Mouse (Mus musculus) T-cell, adult 2 months (primary cell): ENCODE measurements around the gene Lime1.

Source experiments
- DNase-seq: peaks from one replicate; pipeline ENCODE4 v3.0.0; 2022; ENCODE audit warnings: low spot score

Gene Lime1

GRCm38 (mm10) chr2:181391022-181391421 lies 11.1 kb downstream of the Lime1 start:
- no peak for DNase-seq

DNA sequence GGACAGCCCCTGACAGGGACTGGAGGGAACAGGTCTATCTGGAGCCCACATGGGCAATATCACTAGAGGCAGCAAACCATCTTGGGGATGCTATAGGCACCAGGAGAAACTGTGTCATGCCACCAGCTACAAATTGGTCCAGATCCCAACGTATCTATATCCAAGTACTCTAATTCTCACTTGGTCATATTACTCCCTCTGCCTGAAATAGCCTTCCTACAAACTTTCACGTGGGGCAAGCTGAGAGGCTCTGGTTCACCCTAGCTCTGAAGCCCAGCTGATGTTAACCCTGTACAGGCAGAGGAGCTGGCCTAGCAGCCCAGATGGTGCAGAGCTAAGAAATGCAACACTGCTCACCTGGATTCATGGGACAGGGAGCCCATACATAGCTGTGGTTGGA lies 11.7 kb downstream of the Lime1 start:
- DNase-seq, result no peak

DNA sequence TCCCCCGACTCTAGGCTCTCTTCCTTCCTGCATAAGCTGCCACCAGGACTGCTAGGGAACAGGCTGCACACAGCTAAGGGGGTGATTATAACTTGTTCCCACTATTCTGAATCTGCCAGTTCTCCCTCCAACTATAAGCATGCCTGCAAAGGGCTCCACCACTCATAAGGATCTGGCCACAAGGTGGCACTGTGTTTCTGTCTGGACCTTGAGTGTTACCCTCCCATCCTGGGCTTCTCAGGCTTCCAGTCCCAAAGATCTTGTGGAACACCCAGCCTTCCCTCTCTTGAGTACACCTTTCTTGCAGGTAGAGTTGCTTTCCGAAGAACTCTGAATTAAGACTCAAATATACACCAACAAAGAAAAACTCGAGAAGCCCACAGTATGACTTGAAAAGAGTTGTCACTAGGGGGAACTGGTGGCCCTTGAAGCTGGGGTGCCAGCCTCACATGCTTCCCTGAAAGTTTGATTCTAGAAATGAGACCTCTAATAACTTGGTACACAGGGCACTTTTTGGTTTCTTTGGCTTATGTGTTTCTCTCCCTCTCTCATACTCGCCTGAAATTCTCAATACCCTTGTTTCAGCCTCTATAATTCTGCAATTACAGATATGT lies 12.8 kb downstream of the Lime1 start:
- peak; percentile 68 for DNase-seq

GRCm38 (mm10) chr2:181394086-181394485 lies 14.2 kb downstream of the Lime1 start:
- DNase-seq, result no peak

- DNase-seq, result no peak
These were observed 17.4 kb downstream of the Lime1 start for GRCm38 (mm10) chr2:181397207-181397761.

DNA sequence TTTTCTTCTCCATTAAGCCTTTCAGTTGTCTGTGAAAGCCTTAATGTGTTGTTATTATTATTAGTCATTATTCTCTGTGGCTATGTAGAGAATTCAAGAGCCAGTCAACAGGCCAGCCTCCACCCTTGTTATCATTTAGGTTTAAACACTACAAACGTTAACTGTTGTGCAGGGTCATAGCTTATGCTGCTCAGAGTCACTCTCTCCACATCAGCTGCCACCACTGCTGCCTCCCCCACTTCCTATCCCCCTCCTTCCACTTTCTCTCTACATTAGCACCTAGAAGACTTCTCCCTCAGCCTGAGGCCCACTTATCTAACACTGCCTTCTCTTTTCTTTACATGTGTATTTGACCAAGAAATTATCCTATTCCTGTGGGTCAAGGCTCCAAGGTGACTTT lies 21.6 kb downstream of the Lime1 start:
- DNase-seq, result no peak

- no peak for DNase-seq
These were observed 23.8 kb downstream of the Lime1 start for GRCm38 (mm10) chr2:181403722-181404121.

- DNase-seq, result no peak
These were observed 29.8 kb downstream of the Lime1 start for GRCm38 (mm10) chr2:181409643-181410042.

GRCm38 (mm10) chr2:181410760-181411473 lies 31.0 kb downstream of the Lime1 start:
- peak; percentile 24 for DNase-seq

- no peak for DNase-seq
These were observed 33.3 kb downstream of the Lime1 start for GRCm38 (mm10) chr2:181413141-181413540.

GRCm38 (mm10) chr2:181415945-181416344 lies 36.1 kb downstream of the Lime1 start:
- no peak for DNase-seq

GRCm38 (mm10) chr2:181419359-181419758 lies 39.5 kb downstream of the Lime1 start:
- DNase-seq, result no peak

DNA sequence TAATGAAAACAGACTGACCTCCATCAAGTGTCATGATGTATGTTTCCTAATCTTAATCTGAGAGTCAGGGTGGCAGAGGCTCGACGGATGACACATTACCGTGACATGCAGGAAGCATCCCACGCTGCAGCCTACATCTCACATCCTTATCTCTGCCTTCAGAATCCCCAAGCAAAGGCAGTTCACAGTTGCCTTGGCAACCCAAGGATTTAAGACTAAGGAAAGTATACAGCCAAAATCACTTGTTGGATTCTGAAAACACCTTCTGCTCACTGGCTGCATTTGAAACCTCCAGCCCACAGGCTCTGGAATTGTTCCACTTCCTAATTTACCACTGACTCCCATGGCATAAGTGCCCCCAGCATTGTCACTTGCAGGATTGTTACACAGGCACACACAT lies 40.5 kb downstream of the Lime1 start:
- no peak for DNase-seq

- DNase-seq, result no peak
These were observed 41.2 kb downstream of the Lime1 start for GRCm38 (mm10) chr2:181420903-181421638.

DNA sequence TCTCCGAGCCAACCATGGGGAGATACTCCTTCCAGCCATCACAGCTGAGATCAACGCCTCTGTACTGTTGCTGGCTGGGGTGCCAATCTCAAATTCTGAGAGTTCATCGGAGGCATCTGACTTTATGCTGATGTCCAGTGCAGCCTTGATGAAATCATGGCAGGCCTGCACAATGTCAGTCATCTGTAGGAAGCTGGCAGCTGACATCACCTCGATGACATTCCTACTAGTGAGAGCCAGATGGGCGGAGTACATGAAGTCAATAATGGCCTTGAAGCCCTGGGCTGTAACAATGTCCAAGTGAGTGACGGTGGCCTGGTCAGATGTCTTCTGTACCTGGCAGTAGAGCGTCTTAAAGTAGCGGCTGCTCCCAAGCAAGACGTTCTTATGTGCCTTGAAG lies 44.0 kb downstream of the Lime1 start:
- no peak for DNase-seq
